Mouse (Mus musculus) liver, adult 2 months (tissue): ENCODE data around the gene Calm1.

ENCODE experiments used
- CTCF ChIP-seq: fragments of 200-500 bp; IDR thresholded peaks from 2 replicates; pipeline ENCODE4 v1.5.1; 2011; ENCODE audit warnings: low read depth, low read length, control low read depth
- POLR2A ChIP-seq: fragments of 200-500 bp; IDR thresholded peaks from 2 replicates; pipeline ENCODE4 v1.6.1; 2011; ENCODE audit warnings: low read length, control low read depth; ENCODE audit not compliant: insufficient read depth; ENCODE audit errors: extremely low read depth

GRCm38 (mm10) chr12:100180802-100181201, 18.4 kb upstream of the Calm1 start:
- no peak for TF ChIP-seq CTCF
- no peak for TF ChIP-seq POLR2A
